Mouse (Mus musculus) heart, postnatal 0 days (tissue): ENCODE data around the gene Fam117a.

Experiments used
- CTCF ChIP-seq: IDR thresholded peaks from 2 replicates; pipeline ENCODE4 v1.5.1; 2016; ENCODE audit warnings: antibody characterized with exemption, control low read depth, low read depth
- EP300 ChIP-seq: IDR thresholded peaks from 2 replicates; pipeline ENCODE4 v1.6.1; 2016; ENCODE audit warnings: antibody characterized with exemption, low read depth

- no peak for TF ChIP-seq CTCF
- no peak for TF ChIP-seq EP300
Observed at GRCm38 (mm10) chr11:95333209-95333608, 3.6 kb upstream of the Fam117a start.
